Mouse (Mus musculus) embryonic facial prominence, embryonic 11.5 days (tissue): ENCODE measurements around the gene Urad. TPM values are rescaled to one million over a fixed set of nuclear protein-coding genes. Genes with fewer than 3 reads are reported as not detected.

Experiments used
- ATAC-seq: fragments of 200-750 bp; cut with Nextera tagmentation; replicated peaks from 2 replicates; pipeline ENCODE4 v1.8.0; 2017; ENCODE audit warnings: low read depth; ENCODE audit not compliant: insufficient number of reproducible peaks, low FRiP score, low TSS enrichment
- DNase-seq: peaks from one replicate; pipeline ENCODE4 v3.0.0-alpha.2; 2015; ENCODE audit warnings: low spot score
- H3K27ac ChIP-seq: fragments of 300-500 bp; sonication (generic); replicated peaks from 2 replicates; pipeline ENCODE4 v1.5.1; 2014; ENCODE audit warnings: mild to moderate bottlenecking, low read depth, low read length, control low read depth
- H3K27me3 ChIP-seq: fragments of 300-500 bp; sonication (generic); 2 replicates; pipeline ENCODE4 v1.6.1; 2014; ENCODE audit warnings: mild to moderate bottlenecking, low read length, moderate library complexity, mixed read lengths; ENCODE audit not compliant: control insufficient read depth, insufficient read depth
- H3K36me3 ChIP-seq: fragments of 300-500 bp; sonication (generic); replicated peaks from 2 replicates; pipeline ENCODE4 v1.6.1; 2014; ENCODE audit warnings: low read depth, mild to moderate bottlenecking, low read length, moderate library complexity, mixed read lengths; ENCODE audit not compliant: control insufficient read depth, insufficient read depth
- H3K4me1 ChIP-seq: fragments of 300-500 bp; sonication (generic); 2 replicates; pipeline ENCODE4 v1.6.1; 2014; ENCODE audit warnings: low read length, mixed read lengths; ENCODE audit not compliant: control insufficient read depth, insufficient read depth
- H3K4me2 ChIP-seq: fragments of 300-500 bp; sonication (generic); 2 replicates; pipeline ENCODE4 v1.6.1; 2014; ENCODE audit warnings: low read depth, mild to moderate bottlenecking, control low read depth, low read length, moderate library complexity
- H3K4me3 ChIP-seq: fragments of 300-500 bp; sonication (generic); 2 replicates; pipeline ENCODE4 v1.5.1; 2014; ENCODE audit warnings: low read depth, low read length, control low read depth
- H3K9ac ChIP-seq: fragments of 300-500 bp; sonication (generic); replicated peaks from 2 replicates; pipeline ENCODE4 v1.6.1; 2014; ENCODE audit warnings: mild to moderate bottlenecking, control low read depth, low read length
- H3K9me3 ChIP-seq: fragments of 300-500 bp; sonication (generic); replicated peaks from 2 replicates; pipeline ENCODE4 v1.6.1; 2016; ENCODE audit warnings: mild to moderate bottlenecking, low read length, inconsistent platforms, mixed read lengths; ENCODE audit not compliant: control insufficient read depth
- WGBS: fragments of 180-500 bp; shearing (Covaris S2); extraction: QIAGEN DNeasy Blood & Tissue Kit; methylation state at CpG from one replicate; pipeline ENCODE4 v1.1.7; 2014; 5-methylcytosine and 5-hydroxymethylcytosine counted together
- polyA plus RNA-seq: library from polyadenylated mRNA; unstranded; fragments of >200 nt; fragmentation: Nextera tagmentation; extraction: Ambion mirVana; gene quantifications from 2 replicates; pipeline ENCODE4 v1.2.1, GENCODE M21; 2014

Urad gene
- polyA plus RNA-seq, 1 experiment from 2014 or later, result not detected

GRCm38 (mm10) chr5:147274174-147275141, 47.8 kb downstream of the Urad start:
- Histone ChIP-seq H3K27me3 (peaks cover 81% of the 10 kb centered on the region), H3K4me1 (no peaks in the 10 kb centered on the region), H3K4me3 (no peak overlapping the region), H3K4me2 (no peak overlapping the region), H3K9me3 (no peaks in the 10 kb centered on the region), H3K27ac (no peak overlapping the region), H3K36me3 (no peaks in the 10 kb centered on the region), H3K9ac (no peak overlapping the region)
- DNase-seq, result no peak
- no peak for ATAC-seq
- WGBS, result 1% methylated on average over 47 of the region's 48 CpGs

GRCm38 (mm10) chr5:147272808-147273345, 49.4 kb downstream of the Urad start:
- H3K27me3 ChIP-seq, result peaks cover 81% of the 10 kb centered on the region
- no peaks in the 10 kb centered on the region for H3K36me3 ChIP-seq
- no peak for DNase-seq
- H3K27ac ChIP-seq, result no peak overlapping the region
- no peaks in the 10 kb centered on the region for H3K9me3 ChIP-seq
- no peak overlapping the region for H3K4me2 ChIP-seq
- H3K4me3 ChIP-seq, result no peak overlapping the region
- no peak for ATAC-seq
- H3K4me1 ChIP-seq, result no peaks in the 10 kb centered on the region
- no peak overlapping the region for H3K9ac ChIP-seq
- 1% methylated on average over 10 of the region's 10 CpGs for WGBS

GRCm38 (mm10) chr5:147272046-147272807, 50.0 kb downstream of the Urad start:
- Histone ChIP-seq H3K4me3 (no peak overlapping the region), H3K27me3 (peaks cover 80% of the 10 kb centered on the region), H3K27ac (no peak overlapping the region), H3K4me2 (no peak overlapping the region), H3K36me3 (no peaks in the 10 kb centered on the region), H3K4me1 (no peaks in the 10 kb centered on the region), H3K9ac (no peak overlapping the region), H3K9me3 (no peaks in the 10 kb centered on the region)
- ATAC-seq, result no peak
- no peak for DNase-seq
- 1% methylated on average over 12 of the region's 12 CpGs for WGBS

GRCm38 (mm10) chr5:147270673-147271655, 51.3 kb downstream of the Urad start:
- DNase-seq (no peak), ATAC-seq (no peak)
- Histone ChIP-seq H3K4me1 (no peaks in the 10 kb centered on the region), H3K36me3 (no peaks in the 10 kb centered on the region), H3K9me3 (no peaks in the 10 kb centered on the region), H3K27me3 (peaks cover 80% of the 10 kb centered on the region), H3K27ac (no peak overlapping the region), H3K4me2 (no peak overlapping the region), H3K9ac (no peak overlapping the region), H3K4me3 (no peak overlapping the region)
- WGBS, result under 1% methylated on average over 29 of the region's 29 CpGs

- WGBS, result under 1% methylated on average over 44 of the region's 44 CpGs
- no peak within 1 kb of the TSS for H3K27ac ChIP-seq
- H3K9ac ChIP-seq, result no peak within 1 kb of the TSS
- DNase-seq (no peak), ATAC-seq (peak; percentile 59; the same call in 1 of the 2 replicates)
- no peaks in the 10 kb centered on the region for H3K9me3 ChIP-seq
- no peaks in the 10 kb centered on the region for H3K36me3 ChIP-seq
- no peak within 1 kb of the TSS for H3K4me3 ChIP-seq
- H3K4me1 ChIP-seq, result no peaks in the 10 kb centered on the region
- peaks cover 80% of the 10 kb centered on the region for H3K27me3 ChIP-seq
- H3K4me2 ChIP-seq, result no peak within 1 kb of the TSS
Measured at GRCm38 (mm10) chr5:147269926-147270672, 52.1 kb downstream of the Urad start, which contains the start of gene Pdx1. Pdx1 (plus strand) TSS chr5:147269959.

GRCm38 (mm10) chr5:147269371-147269770, 52.9 kb downstream of the Urad start:
- no peak overlapping the region for H3K4me2 ChIP-seq

GRCm38 (mm10) chr5:147268728-147269127, 53.5 kb downstream of the Urad start:
- Histone ChIP-seq H3K27me3 (peaks cover 70% of the 10 kb centered on the region), H3K9ac (no peak overlapping the region), H3K4me2 (no peak overlapping the region), H3K9me3 (no peaks in the 10 kb centered on the region), H3K4me3 (no peak overlapping the region), H3K4me1 (no peaks in the 10 kb centered on the region), H3K27ac (no peak overlapping the region), H3K36me3 (no peaks in the 10 kb centered on the region)
- ATAC-seq (no peak), DNase-seq (no peak)
- 4% methylated on average over 8 of the region's 8 CpGs for WGBS

More at GRCm38 (mm10) chr5:147269371-147269770, 52.9 kb downstream of the Urad start:
- Histone ChIP-seq H3K4me3 (no peak overlapping the region), H3K27me3 (peaks cover 74% of the 10 kb centered on the region), H3K9me3 (no peaks in the 10 kb centered on the region), H3K9ac (no peak overlapping the region), H3K36me3 (no peaks in the 10 kb centered on the region), H3K4me1 (no peaks in the 10 kb centered on the region), H3K27ac (no peak overlapping the region)
- ATAC-seq (no peak), DNase-seq (no peak)
- 4% methylated on average over 6 of the region's 6 CpGs for WGBS
